Mouse (Mus musculus) lung, adult 18-20 months (tissue): ENCODE data around the gene Arhgef15.
"Not testable (repeated sequence)": the region's sequence is repeated elsewhere in the genome, so short reads cannot be mapped to it uniquely, and the experiment has no call there.

Experiments used
- DNase-seq, 2 experiments: peaks; one replicate each; pipeline ENCODE4 v3.0.0; 2022; ENCODE audit warnings: mixed read lengths in 2 of 2

Arhgef15 gene

GRCm38 (mm10) chr11:68957308-68957707 is at the start of gene Arhgef15:
TSS of gene Arhgef15 (minus strand) at chr11:68957480.
- peak in 1 of 2 experiments; percentile 56 for DNase-seq

GRCm38 (mm10) chr11:69006575-69006974 is 49.3 kb upstream of the Arhgef15 start:
- DNase-seq: not testable (repeated sequence)

GRCm38 (mm10) chr11:69005193-69005592 is 47.9 kb upstream of the Arhgef15 start:
- no peak for DNase-seq

- DNase-seq: no peak
These were observed 46.3 kb upstream of the Arhgef15 start for GRCm38 (mm10) chr11:69003592-69003991.

- DNase-seq: not testable (repeated sequence)
These were observed 45.5 kb upstream of the Arhgef15 start for GRCm38 (mm10) chr11:69002782-69003181.

GRCm38 (mm10) chr11:68997080-68997479 is 39.8 kb upstream of the Arhgef15 start:
- DNase-seq: no peak

GRCm38 (mm10) chr11:68994377-68994776 is 37.1 kb upstream of the Arhgef15 start:
- no peak for DNase-seq

- DNase-seq: no peak
These were observed 35.8 kb upstream of the Arhgef15 start for GRCm38 (mm10) chr11:68993122-68993521.

- no peak for DNase-seq
These were observed 31.1 kb upstream of the Arhgef15 start for GRCm38 (mm10) chr11:68988341-68988740.

- no peak for DNase-seq
These were observed 30.1 kb upstream of the Arhgef15 start for GRCm38 (mm10) chr11:68987365-68987882.

GRCm38 (mm10) chr11:68982639-68983369 is 25.5 kb upstream of the Arhgef15 start:
- DNase-seq: peak; percentile 77 to 84

GRCm38 (mm10) chr11:68980919-68981318 is 23.6 kb upstream of the Arhgef15 start:
- peak in 1 of 2 experiments; percentile 33 for DNase-seq

- DNase-seq: no peak
These were observed 22.0 kb upstream of the Arhgef15 start for GRCm38 (mm10) chr11:68979320-68979733.

- no peak for DNase-seq
These were observed 18.3 kb upstream of the Arhgef15 start for GRCm38 (mm10) chr11:68975601-68976000.

GRCm38 (mm10) chr11:68975085-68975484 is 17.8 kb upstream of the Arhgef15 start, which contains the start of gene Rangrf:
TSS of gene Rangrf (minus strand) at chr11:68975185.
- DNase-seq: no peak

GRCm38 (mm10) chr11:68974059-68974450 is 16.8 kb upstream of the Arhgef15 start:
- no peak for DNase-seq

GRCm38 (mm10) chr11:68973250-68974058 is 16.2 kb upstream of the Arhgef15 start:
- DNase-seq: peak; percentile 87 to 91

GRCm38 (mm10) chr11:68970232-68970631 is 13.0 kb upstream of the Arhgef15 start:
- DNase-seq: peak; percentile 54 to 69

- DNase-seq: no peak
These were observed 11.5 kb upstream of the Arhgef15 start for GRCm38 (mm10) chr11:68968752-68969151.

- DNase-seq: peak; percentile 94 to 95
These were observed 10.3 kb upstream of the Arhgef15 start, which contains the start of gene Slc25a35 for GRCm38 (mm10) chr11:68967337-68968282. TSS of gene Slc25a35 (plus strand) at chr11:68968131.

- no peak for DNase-seq
These were observed 9.3 kb upstream of the Arhgef15 start for GRCm38 (mm10) chr11:68966554-68966953.

GRCm38 (mm10) chr11:68965845-68966244 is 8.6 kb upstream of the Arhgef15 start:
- peak; percentile 43 to 72 for DNase-seq
